Mouse (Mus musculus) lung, embryonic 16.5 days (tissue): ENCODE measurements around the gene Cd48. TPM values are rescaled to one million over a fixed set of nuclear protein-coding genes. Genes with fewer than 3 reads are reported as not detected.

Experiments
- ATAC-seq: fragments of 200-750 bp; cut with Nextera tagmentation; 2 replicates; pipeline ENCODE4 v1.8.0; 2017; ENCODE audit warnings: low read depth, mild to moderate bottlenecking, moderate library complexity
- H3K27ac ChIP-seq: fragments of 300-500 bp; sonication (generic); 2 replicates; pipeline ENCODE4 v1.5.1; 2014; ENCODE audit warnings: mild to moderate bottlenecking, control low read depth, low read length
- H3K27me3 ChIP-seq: fragments of 300-500 bp; sonication (generic); 2 replicates; pipeline ENCODE4 v1.6.1; 2014; ENCODE audit warnings: low read depth, low read length, mixed read lengths; ENCODE audit not compliant: control insufficient read depth, insufficient read depth
- H3K36me3 ChIP-seq: fragments of 300-500 bp; sonication (generic); 2 replicates; pipeline ENCODE4 v1.6.1; 2014; ENCODE audit warnings: low read length; ENCODE audit not compliant: control insufficient read depth, insufficient read depth
- H3K4me1 ChIP-seq: fragments of 300-500 bp; sonication (generic); replicated peaks from 2 replicates; pipeline ENCODE4 v1.6.1; 2014; ENCODE audit warnings: low read length, mixed read lengths; ENCODE audit not compliant: control insufficient read depth, insufficient read depth
- H3K4me2 ChIP-seq: fragments of 300-500 bp; sonication (generic); 2 replicates; pipeline ENCODE4 v1.6.1; 2014; ENCODE audit warnings: low read depth, low read length, control low read depth
- H3K4me3 ChIP-seq: fragments of 300-500 bp; sonication (generic); 2 replicates; pipeline ENCODE4 v1.5.1; 2014; ENCODE audit warnings: mild to moderate bottlenecking, low read length, control low read depth
- H3K9ac ChIP-seq: fragments of 300-500 bp; sonication (generic); 2 replicates; pipeline ENCODE4 v1.6.1; 2014; ENCODE audit warnings: low read length, control low read depth
- H3K9me3 ChIP-seq: fragments of 300-500 bp; sonication (generic); 2 replicates; pipeline ENCODE4 v1.6.1; 2016; ENCODE audit warnings: low read length; ENCODE audit not compliant: control insufficient read depth
- WGBS: fragments of 180-500 bp; shearing (Covaris S2); extraction: QIAGEN DNeasy Blood & Tissue Kit; methylation state at CpG from one replicate; pipeline ENCODE4 v1.1.7; 2014; 5-methylcytosine and 5-hydroxymethylcytosine counted together
- microRNA-seq: library from miRNA; unstranded; fragments of <30 nt; microRNA quantifications from one replicate; pipeline ENCODE4, GENCODE M21; 2016
- polyA plus RNA-seq: library from polyadenylated mRNA; unstranded; fragments of >200 nt; fragmentation: Nextera tagmentation; extraction: Ambion mirVana; gene quantifications from 2 replicates; pipeline ENCODE4 v1.2.1, GENCODE M21; 2015

Cd48 gene
- polyA plus RNA-seq, 1 experiment from 2014 or later, result 4.7 TPM

GRCm38 (mm10) chr1:171734898-171735297, 53.1 kb downstream of the Cd48 start:
- Histone ChIP-seq H3K9me3 (no peaks in the 10 kb centered on the region), H3K4me1 (no peaks in the 10 kb centered on the region), H3K9ac (no peak overlapping the region), H3K4me2 (no peak overlapping the region), H3K36me3 (no peaks in the 10 kb centered on the region), H3K4me3 (no peak overlapping the region), H3K27me3 (no peaks in the 10 kb centered on the region), H3K27ac (no peak overlapping the region)
- 67% methylated on average over 6 of the region's 6 CpGs for WGBS
- no peak for ATAC-seq

DNA sequence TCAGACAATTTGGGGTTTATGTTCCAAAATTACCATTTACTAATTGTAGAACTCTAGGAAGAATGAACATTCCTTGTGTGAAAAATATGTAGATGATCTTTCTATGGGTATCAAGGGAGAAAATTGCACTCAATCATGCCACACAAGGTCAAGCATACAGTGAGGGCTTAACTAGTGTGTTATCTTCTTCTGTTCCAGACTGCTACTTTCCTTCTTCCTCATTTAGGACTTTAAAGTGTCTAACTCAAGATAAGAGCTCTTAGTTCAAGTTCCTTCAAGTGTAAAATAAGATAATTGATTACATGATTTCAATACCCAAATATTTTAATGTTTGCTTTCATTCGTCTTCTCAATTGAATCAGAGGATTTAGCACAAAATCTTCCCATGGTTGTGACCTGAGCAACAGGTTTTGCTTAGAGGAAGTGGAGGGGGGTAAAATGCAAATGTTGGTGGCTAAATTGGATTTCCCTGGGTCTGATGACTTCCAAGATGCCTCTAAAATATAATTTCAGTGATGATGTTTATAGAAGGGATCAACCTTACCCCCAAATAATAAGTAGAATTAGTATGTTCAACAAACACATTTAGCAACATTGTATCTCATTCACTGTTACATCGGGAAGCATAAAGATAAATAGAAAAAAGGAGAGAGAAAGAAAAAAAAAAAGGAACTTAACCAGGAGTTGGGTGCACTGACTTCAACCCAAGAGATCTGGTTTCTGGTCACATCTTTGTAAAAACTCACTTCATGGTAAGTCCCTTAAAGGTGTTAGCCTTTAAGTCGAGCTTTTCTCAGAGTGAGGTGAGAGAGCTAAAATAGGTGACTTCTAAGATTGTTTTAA, 66.5 kb downstream of the Cd48 start:
- ATAC-seq, result no peak
- H3K4me3 ChIP-seq, result no peak overlapping the region
- no peaks in the 10 kb centered on the region for H3K9me3 ChIP-seq
- H3K4me2 ChIP-seq, result no peak overlapping the region
- H3K27me3 ChIP-seq, result no peaks in the 10 kb centered on the region
- no peaks in the 10 kb centered on the region for H3K4me1 ChIP-seq
- no peak overlapping the region for H3K9ac ChIP-seq
- no peaks in the 10 kb centered on the region for H3K36me3 ChIP-seq
- WGBS, result 70% methylated on average over 3 of the region's 3 CpGs
- no peak overlapping the region for H3K27ac ChIP-seq

Small RNAs within 50 kb of the gene (microRNA-seq; reads per million reads assigned to microRNA genes)
- gene Mir7683, result not detected

Other genes starting within 250 kb of the Cd48 start
- gene F11r, start 244.5 kb upstream of the Cd48 start, polyA plus RNA-seq, result 134 and 145 TPM in 2 replicates
- 11.8 and 13.6 TPM in 2 replicates for gene Alyref2, start 178.5 kb upstream of the Cd48 start, polyA plus RNA-seq
- not detected in 2 replicates for gene Itln1, start 146.7 kb upstream of the Cd48 start, polyA plus RNA-seq
- gene Cd244a, start 122.8 kb upstream of the Cd48 start, polyA plus RNA-seq, result 0.85 and 1.0 TPM in 2 replicates
- 0.49 and 0.85 TPM in 2 replicates for gene Ly9, start 74.6 kb upstream of the Cd48 start, polyA plus RNA-seq
- gene Slamf7, start 29.0 kb upstream of the Cd48 start, polyA plus RNA-seq, result 0.28 and 0.63 TPM in 2 replicates
- 0.52 and 0.53 TPM in 2 replicates for gene Slamf1, start 85.1 kb downstream of the Cd48 start, polyA plus RNA-seq
- gene Cd84, start 157.7 kb downstream of the Cd48 start, polyA plus RNA-seq, result 2.1 and 3.0 TPM in 2 replicates
- 0.08 TPM in 1 of 2 replicates, not detected in the other for gene Gm10521, start 213.7 kb downstream of the Cd48 start, polyA plus RNA-seq
- 0.85 and 4.5 TPM in 2 replicates for gene Slamf6, start 235.5 kb downstream of the Cd48 start, polyA plus RNA-seq